Mouse (Mus musculus) liver, adult 2 months (tissue): ENCODE data around the gene Rph3al.

Source experiments
- CTCF ChIP-seq: fragments of 200-500 bp; IDR thresholded peaks from 2 replicates; pipeline ENCODE4 v1.5.1; 2011; ENCODE audit warnings: low read depth, low read length, control low read depth
- POLR2A ChIP-seq: fragments of 200-500 bp; IDR thresholded peaks from 2 replicates; pipeline ENCODE4 v1.6.1; 2011; ENCODE audit warnings: low read length, control low read depth; ENCODE audit not compliant: insufficient read depth; ENCODE audit errors: extremely low read depth

GRCm38 (mm10) chr11:75948789-75949188 is 10.6 kb upstream of the Rph3al start:
- TF ChIP-seq CTCF (no peak), POLR2A (no peak)
